Mouse (Mus musculus) adrenal gland, postnatal 14 days (tissue): Measurements from ENCODE around the gene Pdcd1lg2. TPM values are rescaled to one million over a fixed set of nuclear protein-coding genes. Genes with fewer than 3 reads are reported as not detected.
A peak's percentile ranks its signal among the peaks of the same experiment; 100 is the strongest.

Source experiments
- DNase-seq: peaks from one replicate; pipeline ENCODE4 v3.0.0; 2021; ENCODE audit warnings: mixed read lengths
- long read RNA-seq, 2 experiments: library from polyadenylated mRNA; stranded (forward); transcript quantifications; one replicate each; pipeline ENCODE4 v2.0.0; 2021
- total RNA-seq: library from RNA; stranded (reverse); gene quantifications from 2 replicates; pipeline ENCODE4 v1.2.3, GENCODE M21; 2021

Pdcd1lg2 gene
- total RNA-seq, result 0.23 TPM in 1 of 2 replicates, not detected in the other
- long read RNA-seq, experiment 1, result 0 reads
- long read RNA-seq, experiment 2, result 0 reads

DNA sequence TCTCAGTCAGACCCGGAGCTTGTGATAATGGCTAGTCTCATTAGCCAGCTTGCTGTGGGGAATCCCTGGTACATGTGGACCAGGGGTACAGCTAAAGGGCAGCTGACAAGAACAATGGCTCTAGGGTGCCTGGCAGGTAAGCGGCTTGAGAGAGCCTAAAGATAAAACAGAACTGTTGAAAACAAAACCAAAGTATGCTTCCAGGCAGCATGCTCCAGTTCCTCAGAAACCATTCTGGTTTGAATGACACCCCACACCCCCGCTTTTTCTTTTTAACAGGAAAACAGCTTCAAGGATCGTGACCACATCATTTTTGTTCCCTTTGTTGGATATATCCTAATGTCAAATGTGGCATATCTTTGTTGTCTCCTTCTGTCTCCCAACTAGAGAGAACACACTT lies at the start of gene Pdcd1lg2:
Pdcd1lg2 (plus strand) TSS at position 301 of the 400 bp plus-strand sequence.
- DNase-seq, result no peak

DNA sequence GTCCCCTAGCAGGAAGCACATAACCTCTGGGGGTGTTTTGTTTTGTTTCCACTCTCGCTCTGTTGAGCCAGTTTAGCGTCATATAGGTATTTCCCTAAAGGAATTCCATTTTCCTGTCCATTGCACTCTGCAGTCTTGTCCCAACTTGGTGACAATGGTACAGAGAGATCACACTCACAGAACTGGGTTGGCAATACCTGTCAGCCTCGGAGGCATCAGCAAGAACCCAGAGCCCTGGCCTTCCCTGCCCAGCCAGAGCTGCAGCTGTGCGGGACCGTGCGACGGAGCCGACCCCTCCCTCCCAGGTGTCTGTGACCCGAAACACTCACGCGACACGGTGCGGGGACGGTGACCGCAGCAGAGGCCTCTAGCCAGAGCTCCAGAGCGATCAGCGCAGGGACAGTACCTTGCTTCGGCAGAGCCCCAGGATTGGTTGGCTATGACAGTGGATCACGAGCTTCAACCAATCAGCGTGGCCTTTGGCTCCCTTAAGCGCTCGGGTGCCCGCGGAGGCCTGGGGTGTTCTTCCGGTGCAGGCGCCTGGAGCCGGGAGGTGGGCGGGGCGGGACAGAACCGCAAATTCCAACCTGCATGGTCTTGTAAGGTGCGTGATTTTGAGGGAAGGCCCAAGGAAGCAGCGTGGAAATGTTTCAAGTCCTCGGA lies 49.1 kb upstream of the Pdcd1lg2 start:
- DNase-seq, result peak; percentile 95

DNA sequence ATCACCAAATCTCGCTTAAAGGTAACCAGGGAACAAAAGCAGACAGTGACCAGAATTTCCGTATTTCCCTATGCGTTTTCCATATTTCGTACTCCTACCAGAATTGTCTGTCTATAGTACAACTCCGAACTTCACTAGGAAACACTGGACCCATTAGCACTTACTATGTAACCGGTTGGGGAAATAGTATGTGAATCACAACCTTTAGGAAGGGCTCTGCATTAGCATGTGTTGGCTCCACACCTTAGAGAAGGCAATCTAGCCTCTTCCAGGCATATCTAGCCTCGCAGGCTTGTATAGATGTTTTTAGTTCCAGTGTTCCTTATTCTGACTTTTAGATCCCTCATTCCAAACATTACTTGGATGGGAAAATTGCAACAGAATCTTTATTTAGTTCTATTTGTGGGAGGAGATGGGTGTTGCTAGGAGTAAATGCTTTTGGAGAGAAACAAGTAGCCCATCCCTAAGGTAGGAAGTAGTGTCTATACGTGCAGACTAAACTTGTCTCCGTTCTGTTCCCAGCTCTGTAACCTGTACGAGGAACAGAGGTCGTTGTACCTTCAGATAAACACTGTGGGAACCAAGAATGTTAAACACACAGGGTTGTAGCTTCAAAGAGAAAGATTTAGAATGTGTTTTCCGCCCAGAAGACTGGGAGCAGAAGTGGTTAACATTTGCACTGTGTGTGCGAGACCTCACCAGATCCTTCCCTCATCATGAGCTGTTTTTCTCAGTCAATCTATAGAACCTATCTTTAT lies 48.4 kb upstream of the Pdcd1lg2 start:
- DNase-seq, result no peak

DNA sequence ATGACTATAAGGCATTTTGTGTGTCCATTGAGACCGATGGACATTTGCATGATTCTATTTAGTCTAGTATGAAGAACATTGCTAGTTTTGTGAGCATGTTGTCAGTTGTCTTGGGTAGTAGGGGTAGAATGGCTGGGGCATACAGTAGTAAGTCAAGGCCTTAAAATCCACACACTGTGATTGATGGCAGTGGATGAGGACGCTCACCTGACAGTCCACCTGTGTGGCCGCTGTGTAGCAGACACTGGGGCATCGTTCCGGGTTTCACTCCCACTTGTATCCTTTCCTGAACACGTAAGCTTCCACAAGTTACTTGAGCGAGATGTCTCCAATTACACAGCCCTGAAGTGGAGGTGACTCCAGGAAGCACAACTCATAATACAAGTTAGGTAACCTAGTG lies 47.2 kb upstream of the Pdcd1lg2 start:
- no peak for DNase-seq

DNA sequence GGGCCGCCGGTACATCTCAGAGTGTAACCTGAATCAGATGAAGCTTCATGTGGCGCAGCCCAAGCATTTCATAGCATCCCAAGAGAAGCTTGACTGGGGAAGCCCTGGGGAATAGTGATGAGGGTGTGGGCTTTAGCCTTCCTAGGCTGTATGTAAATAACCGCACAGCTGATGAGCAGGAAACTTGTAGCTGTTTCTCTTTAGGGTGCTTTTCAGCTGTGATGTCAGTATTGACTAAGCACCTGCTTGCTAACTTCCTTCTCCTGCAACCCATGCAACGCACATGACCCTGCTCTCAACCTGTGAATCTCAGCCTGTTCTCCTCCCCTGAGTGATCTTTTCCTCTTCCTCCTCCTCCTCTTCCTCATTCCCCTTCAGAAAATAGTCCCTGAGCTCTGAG lies 46.6 kb upstream of the Pdcd1lg2 start:
- DNase-seq, result no peak

DNA sequence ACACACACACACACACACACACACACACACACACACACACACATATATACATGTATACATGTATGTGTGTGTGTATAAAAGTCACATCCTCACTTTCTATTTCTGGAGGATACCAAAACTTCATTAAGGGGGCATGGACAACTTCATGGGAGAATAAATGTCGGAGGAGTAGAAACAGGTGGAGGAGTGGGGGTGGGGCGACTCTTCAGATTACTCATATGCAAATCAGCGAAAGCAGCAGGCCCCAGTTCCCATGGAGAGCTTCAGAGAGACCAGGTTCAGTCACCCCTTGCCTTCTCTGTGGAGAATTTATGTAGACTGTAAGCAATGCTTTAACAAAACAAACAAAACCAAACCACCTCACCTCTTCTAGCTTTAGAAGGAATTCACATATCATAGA lies 45.6 kb upstream of the Pdcd1lg2 start:
- peak; percentile 30 for DNase-seq

DNA sequence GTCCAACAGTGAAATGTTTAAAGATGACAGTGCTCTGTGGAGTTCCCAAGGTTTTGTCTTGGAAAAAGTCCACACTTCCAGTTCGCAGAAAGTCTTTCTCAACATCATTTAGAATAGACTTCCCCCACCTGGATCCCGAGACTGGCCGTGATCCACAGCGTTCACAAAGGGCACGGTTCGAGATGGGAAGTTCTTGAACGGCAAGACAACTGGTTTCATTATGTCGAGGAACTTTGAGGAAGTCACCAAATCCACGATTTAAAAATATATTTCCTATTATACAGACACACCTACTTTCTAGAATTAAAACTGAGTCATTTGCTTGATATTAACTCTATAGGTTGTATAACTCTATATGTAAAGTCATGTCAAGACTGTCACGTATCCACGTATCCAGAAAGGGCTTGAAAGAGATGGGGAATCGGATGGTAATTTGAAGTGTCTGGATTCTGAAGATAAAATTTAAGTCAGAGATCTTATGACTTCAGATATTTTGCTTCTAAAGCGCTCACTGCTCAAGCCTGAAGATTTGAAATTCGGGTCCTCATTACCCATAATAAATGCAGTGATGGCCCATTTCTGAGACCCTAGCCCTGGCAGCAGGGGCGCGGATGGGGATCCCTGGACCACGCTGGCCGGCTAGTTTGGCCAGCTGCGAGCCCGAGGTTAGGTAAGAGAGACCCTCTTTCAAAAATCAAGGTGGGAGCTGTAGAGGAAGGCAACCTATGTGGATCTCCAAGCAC lies 44.3 kb upstream of the Pdcd1lg2 start:
- DNase-seq, result no peak

DNA sequence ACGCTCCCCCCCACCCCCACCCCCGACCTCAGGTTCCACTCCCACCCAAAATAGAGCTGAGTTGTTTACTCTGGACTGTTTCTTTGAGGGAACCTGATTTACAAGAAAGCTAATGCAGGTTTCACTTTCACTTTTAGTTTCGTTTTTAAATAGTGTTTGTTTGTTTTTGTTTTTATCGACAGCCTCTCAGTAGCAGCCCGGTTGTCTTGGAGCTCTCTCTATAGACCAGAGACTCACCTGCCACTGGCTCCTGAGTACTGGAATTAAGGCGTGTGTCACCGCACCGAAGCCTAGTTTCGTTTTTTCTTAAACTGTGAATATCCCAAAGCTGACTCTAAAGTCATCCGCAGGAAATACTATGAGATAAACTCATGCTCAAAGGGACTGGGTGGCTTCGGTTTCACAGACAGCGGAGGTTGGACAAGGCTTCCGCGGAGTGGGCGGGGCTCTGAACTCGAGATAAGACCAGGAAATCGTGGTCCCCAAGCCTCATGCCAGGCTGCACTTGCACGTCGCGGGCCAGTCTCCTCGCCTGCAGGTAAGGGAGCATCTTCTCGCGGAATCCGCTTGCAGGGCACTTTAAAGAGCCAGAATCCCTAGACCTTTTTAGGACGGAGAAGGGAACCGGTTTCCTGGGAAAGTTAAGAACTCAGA lies 43.6 kb upstream of the Pdcd1lg2 start, which contains the start of the genes Plgrkt and Cd274:
Plgrkt (minus strand) TSS at position 422 of the 654 bp plus-strand sequence.
Cd274 (plus strand) TSS at position 487 of the 654 bp plus-strand sequence.
- DNase-seq, result peak; percentile 92

DNA sequence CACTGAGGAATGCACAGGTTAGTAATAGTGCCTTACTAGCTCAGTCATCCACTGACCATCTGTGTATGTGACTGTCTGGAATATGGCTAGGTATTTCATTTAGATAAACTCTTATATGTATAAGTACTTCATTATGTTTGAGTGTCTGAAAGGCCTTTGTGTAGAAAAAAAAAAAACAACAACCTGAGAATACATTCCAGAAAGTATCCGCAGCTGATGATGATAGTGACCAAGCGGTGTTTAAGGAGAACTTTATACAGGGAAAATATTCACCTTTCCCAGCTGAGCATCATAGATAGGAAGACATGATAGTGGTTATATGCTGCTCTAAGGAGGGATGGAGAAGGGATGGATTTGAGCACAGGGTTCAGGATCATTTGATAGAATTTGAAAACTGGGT lies 42.7 kb upstream of the Pdcd1lg2 start:
- DNase-seq, result no peak

DNA sequence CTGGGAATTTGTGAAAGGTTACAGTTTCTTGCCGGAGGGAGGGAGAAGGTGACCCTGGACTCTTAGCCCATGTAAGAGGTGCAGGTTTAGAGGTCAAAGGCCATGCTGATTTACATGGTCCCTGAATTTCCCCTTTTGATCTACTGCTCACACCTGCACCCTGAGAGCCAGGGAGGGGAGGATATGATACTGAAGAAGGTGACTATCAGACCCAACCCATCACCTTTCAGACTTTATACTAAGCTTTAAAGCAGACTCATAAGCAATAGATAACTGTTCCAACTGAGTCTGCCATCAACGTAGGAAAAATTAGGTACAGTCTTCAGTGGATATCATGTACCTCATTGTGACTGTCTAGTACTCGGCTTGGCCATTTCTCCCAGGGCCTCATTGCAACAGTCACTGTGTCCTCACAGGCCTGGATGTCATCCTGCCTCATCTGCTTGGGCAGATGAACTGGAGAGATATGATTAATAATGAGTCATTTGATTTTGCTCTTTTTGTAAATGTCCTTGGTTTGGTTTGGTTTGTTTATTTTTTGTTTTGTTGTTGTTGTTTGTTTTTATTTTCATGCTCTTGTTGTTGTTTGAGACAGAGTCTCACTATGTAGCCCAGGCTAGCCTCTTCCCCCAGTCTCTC lies 41.9 kb upstream of the Pdcd1lg2 start:
- DNase-seq, result peak; percentile 46

DNA sequence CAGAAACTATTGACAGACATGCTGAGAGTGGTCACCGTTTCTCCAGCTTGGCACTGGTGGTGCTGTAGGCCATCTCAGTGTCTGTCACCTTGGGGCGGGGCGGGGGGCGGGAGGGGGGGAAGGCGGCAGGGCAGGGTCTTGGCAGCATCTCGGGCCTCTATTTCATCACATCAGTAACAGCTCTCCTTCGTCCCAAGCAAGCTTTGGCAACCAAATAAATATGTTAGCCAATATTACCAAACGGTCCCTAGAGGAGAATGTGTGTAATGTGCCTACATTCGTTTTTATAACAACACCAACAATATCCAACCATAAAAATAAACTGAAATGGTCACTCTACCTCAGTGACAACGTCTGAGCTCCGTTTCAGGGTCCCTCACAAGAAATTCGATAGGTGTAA lies 40.6 kb upstream of the Pdcd1lg2 start:
- DNase-seq, result peak; percentile 35

DNA sequence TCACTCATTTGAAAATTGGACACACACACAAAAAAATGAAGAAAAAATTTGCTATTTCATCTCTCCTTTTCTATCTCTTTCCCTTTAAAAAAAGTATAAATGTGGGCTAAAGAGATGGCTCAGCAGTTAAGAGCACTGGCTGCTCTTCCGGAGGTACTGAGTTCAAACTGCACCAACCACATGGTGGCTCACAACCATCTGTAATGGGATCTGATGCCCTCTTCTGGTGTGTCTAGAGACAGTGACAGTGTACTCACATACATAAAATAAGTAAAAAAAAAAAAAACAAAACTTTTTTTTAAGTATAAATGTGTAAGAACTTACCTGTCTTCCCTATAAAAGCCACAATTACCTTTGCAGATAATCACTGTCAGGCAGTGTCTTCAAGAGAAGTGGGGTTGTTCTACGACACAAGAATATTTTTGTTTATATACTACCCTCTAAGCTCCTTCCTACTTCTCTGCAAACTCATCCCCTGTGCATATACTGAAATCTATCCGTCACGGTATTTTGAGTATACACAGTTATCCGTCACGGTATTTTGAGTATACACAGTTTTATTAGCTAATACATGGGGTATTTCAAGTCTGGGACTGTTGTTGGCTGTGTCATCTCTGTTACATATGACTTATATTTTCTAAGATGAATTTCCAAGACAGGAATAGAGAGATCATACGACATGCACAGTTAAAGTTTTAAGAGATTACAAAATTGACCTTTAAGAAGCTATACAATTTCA lies 40.0 kb upstream of the Pdcd1lg2 start:
- no peak for DNase-seq

DNA sequence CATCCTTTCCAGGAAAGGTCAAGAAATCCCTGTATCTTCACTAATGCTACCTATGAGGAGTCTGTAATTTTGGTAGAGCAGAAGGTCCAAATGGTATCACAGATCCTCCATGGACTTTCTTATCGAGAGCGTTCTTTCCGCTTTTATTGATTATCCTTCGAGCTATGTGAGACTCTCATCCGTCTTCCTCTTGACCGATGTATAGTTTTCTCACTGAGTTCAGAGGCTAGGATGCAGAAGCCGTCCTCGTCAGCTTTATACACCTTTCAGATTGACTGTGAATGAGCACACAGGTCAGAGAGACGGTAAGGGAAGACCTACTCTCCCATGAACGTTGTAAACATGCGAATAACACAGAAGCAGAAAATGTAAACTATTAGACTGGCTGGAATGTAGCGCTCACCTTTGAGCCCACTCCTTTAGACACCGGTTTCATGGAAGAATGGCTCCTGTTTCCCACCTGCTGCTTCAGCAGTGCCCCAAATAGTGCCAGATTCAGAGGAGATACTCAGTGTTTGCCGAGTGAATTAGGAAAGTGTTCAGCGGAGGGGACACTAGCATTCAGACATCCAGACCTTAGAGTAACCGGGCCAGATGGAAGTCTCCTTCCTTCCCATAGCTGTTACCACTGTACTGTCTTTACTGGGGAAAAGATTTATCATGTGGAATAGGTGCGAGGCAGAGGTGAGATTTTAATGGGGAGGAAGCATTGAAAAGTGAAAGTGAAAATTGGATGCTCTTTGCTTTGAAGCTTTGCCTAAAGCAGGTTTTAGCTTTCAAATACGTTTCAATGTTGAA lies 39.2 kb upstream of the Pdcd1lg2 start:
- no peak for DNase-seq

DNA sequence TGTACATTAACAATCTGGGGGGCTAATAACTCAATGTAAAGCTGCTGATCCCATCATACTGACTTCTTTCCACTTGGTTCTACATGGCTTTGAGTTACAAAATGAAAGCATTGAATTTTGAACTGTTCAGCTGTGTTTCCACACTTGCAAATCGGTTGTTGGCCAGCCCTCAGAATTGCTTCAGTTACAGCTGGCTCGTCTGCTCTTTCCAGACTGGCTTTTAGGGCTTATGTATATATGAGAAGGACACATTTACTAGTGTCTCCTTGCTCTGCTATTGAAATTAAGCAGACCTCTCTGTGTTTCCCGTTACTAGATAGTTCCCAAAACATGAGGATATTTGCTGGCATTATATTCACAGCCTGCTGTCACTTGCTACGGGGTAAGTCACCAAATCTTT lies 38.6 kb upstream of the Pdcd1lg2 start:
- DNase-seq, result peak; percentile 46

DNA sequence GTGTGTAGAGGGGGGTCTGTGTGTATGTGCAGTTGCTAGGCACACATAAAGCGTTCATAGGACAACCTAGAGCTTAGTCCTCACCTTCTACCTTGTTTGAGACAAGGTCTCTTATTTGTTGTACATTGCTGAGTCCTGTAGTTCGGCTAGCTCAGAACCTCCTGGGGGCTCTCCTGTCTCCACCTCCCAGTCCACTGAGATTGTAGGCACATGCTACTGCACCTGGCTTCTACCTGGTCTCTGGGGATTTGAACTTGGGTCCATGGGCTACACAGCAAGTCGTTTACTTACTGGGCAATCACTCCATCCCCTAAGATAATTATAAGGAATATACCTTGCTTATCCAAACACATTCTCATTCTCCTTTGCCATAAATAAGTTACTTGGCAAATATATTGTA lies 38.1 kb upstream of the Pdcd1lg2 start:
- DNase-seq, result no peak

DNA sequence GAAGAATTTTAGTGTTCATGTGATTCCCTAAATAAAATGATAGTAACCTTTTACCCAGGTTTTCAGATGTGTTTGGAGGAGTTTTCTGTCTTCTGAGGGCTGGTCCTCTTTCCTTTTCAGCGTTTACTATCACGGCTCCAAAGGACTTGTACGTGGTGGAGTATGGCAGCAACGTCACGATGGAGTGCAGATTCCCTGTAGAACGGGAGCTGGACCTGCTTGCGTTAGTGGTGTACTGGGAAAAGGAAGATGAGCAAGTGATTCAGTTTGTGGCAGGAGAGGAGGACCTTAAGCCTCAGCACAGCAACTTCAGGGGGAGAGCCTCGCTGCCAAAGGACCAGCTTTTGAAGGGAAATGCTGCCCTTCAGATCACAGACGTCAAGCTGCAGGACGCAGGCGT lies 37.3 kb upstream of the Pdcd1lg2 start:
- DNase-seq, result no peak

DNA sequence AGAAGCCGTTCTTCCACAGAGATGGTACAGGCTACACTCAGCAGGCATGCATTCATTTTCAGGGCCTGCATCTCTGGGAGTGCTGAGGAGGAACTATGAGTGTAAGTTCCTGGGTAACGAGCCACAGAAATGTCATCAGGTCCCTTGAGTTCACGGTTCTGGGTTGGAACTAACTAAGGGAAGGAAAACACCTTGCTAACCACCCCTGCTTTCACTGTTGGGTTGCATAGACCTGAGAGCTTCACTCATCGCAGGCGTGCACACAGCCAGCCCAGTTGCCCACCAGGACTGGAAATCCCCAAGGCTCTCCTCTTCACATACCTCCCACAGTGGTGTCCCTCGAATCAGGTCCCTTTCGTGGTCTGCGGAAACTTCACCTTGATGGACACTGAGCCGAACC lies 35.8 kb upstream of the Pdcd1lg2 start:
- DNase-seq, result no peak

DNA sequence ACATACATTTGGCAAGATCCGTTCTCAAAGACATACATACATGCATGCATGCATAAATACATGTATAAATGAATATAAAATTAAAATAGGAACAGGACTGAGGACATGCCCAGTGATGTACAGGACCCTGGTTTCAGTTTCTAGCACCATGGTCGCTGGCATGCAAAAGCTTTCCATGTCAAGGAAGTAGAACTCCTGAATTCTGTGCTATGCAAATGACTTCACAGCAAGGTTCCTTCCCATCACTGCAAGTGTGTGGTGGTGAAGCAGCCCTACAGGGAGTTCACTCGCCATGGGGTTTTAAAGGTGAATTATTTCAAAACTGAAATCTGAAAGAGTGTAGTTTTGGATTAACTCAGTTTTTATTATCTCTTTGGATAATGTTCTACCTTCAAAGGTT lies 34.3 kb upstream of the Pdcd1lg2 start:
- no peak for DNase-seq

DNA sequence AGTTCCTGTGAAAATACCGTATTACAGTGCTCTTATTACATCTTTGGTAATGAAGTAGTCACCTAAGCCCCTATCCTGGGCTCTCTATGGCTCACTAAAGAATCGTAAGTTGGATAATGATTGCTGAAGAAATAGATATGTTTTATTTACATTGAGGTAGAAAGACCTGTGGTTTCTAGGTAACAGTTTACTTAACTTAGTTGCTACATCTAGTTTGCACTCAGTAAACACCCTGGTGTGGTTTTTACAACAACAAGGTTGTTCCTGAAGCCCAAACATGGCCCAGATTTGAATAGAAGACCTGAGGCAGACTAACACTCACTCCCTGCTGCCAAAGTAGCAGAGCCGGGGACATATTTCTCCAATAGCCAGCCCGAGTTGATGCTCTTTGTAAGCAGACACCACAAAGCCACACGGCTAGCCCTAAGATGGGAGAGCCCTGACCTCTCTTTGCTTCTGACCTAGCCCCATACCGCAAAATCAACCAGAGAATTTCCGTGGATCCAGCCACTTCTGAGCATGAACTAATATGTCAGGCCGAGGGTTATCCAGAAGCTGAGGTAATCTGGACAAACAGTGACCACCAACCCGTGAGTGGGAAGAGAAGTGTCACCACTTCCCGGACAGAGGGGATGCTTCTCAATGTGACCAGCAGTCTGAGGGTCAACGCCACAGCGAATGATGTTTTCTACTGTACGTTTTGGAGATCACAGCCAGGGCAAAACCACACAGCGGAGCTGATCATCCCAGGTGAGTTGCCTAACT lies 30.7 kb upstream of the Pdcd1lg2 start:
- no peak for DNase-seq

DNA sequence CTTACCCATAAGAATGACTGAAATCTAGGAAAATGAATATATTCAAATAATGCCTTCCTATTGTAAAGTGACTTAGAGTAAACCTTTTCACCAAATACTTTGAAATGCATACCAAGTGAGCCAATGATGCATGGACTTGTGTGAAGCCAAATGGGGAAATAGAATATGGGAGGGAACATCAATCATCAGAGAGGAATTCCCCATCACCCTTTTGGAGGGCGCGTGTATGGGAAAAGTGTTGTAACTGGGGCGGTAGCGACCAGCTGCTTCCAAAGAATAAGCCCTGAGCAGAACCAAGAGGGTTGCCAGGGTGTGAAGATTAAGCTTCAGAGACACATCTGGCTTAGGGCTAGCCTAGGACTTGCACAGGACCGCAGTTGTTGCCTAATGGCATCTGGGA lies 27.4 kb upstream of the Pdcd1lg2 start:
- DNase-seq, result no peak
